Mouse (Mus musculus) kidney, postnatal 4 days (tissue): Measurements from ENCODE around the gene Tnfaip6.

Source experiments
- DNase-seq, 2 experiments: peaks; one replicate each; pipeline ENCODE4 v3.0.0; 2021; ENCODE audit warnings: mixed read lengths in 2 of 2

Tnfaip6 gene

DNA sequence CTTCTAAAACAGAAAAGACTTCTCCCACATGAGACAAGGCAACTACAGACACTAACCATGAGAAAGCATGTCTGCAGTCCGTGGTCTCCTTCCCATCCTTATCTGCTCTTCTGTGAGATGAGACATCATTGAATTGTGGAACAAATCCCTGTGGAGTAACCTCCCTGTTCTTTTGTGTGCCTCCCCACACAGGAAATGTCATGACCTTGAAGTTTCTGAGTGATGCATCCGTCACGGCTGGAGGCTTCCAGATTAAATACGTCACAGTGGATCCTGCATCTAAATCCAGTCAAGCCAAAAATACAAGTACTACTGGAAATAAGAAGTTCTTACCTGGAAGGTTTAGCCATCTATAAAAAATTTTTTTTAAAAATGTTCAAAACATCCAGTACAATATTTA, 17.8 kb downstream of the Tnfaip6 start:
- no peak for DNase-seq

DNA sequence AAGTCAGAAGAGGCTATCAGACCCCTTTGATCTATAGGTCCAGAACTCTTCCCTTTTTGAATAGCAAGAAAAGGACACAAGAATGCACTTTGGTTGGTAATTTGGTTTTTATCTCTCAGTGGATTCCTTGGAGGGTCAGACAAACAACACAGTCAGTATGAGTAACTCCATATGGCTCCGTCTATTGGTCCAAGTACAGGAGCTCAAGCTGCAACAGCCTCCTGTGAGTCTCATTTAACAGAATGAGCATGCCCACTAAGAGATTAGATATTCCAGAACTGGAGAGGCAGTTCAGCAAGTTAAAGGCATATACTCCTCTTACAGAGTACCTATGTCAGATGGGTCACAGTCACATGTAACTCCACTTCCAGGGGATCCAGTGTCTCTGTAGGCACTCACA, 19.3 kb downstream of the Tnfaip6 start:
- no peak for DNase-seq

DNA sequence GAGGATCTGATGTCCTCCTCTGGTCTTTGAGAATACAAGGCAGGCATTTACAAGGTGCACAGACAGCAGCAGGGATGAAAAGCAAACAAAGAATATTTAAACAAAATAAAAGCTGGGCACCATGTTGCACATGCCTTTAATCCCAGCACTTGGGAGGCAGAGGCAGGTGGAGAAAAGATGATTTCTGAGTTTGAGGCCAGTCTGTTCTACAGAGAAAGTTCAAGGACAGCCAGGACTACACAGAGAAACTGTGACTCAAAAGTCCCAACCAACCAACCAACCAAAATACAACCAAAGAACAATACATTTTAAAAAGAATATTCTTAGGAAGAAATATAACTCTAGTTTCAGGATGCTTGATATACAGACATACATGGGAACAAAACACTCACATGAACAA, 19.9 kb downstream of the Tnfaip6 start:
- DNase-seq = no peak

DNA sequence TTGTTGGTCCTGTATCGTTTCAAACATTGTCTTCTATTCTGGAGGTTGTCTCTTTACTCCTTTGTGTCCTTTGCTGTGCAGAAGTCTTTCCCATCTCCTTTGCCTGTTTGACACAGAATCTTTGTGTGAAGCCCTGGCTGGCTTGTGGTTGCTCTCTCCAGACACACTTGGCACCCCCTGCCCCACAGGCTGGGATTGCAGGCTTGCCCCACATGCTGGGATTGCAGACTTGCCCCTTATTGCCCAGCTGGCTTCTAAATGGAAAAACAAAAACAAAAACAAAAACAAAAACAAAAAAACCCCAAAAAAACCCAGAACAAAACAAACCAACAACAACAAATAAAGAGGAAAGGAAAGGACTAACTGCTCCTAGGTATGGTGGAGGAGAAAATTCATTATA, 30.8 kb downstream of the Tnfaip6 start:
- no peak for DNase-seq

DNA sequence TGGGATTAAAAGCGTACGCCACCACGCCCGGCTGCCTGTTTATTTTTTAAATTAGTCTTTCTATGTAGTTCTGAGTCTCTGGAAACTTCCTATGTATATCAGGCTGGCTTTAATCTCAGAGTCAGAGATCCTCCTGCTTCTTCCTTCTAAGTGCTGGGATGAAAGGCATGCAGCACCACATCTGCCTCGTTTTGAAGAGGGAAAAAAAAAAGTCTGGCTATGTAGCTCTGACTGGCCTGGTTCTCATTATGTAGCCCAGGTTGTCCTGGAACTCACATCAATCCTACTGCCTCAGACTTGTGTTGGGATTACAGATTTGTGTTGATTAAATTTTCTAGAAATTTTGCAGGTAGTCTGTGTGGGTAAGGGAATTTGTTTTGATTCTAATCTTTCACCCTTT, 33.0 kb downstream of the Tnfaip6 start:
- no peak for DNase-seq

DNA sequence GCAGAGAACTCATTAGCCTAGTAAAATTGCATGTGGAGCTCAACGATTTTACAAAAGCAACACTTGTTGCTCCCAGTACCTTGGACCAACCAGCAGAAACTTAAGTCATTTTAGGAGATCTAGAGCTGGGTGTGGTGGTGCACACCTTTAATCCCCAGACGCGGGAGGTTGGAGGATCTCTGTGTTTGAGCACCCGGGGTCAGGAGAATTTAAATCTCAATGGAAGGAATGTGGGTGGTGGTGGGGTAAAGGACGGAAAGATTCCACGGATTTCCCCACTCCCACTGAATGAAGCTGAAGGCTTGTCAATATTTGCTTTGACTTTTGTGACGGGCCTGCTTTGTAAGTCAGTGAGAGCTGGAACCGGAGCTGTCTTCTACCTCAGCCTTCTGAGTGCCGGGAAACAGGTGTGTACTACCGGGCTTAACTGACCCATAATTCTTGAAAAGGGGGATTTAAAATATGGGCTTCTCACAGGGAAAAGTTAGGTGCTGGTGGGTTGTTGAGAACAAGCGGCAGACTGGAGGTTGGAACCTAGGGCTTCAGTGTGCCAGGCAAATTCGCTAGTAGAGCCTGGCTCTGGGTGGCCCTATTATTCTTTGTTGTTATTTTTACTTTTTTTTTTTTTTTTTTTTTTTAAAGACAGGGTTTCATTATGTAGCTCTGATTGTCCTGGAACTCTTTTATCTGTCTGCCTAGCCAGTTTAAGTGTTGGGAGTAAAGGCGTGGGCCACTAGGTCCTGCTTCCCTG, 33.6 kb downstream of the Tnfaip6 start:
- DNase-seq = no peak

DNA sequence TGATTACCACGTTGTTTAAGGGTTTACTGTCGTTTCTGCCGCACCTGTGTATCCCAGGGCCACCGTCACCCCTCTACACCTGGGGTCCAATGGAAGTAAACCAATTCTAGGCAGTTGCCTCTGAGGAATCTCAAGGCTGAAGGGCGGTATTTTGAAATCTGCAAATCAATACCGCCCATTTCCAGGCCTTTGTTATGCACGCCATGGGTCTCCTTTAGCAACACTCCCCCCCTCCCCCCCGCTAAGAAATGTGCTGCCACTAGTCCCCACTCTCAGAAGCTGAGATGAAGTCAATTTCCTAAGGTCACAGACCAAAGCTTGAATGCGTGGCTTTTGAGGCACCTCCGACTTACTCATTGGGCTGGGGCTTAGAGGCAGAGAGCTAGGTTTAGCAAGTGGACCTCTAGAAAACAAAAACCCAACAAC, 34.3 kb downstream of the Tnfaip6 start:
- peak in 1 of 2 experiments; percentile 11 for DNase-seq

DNA sequence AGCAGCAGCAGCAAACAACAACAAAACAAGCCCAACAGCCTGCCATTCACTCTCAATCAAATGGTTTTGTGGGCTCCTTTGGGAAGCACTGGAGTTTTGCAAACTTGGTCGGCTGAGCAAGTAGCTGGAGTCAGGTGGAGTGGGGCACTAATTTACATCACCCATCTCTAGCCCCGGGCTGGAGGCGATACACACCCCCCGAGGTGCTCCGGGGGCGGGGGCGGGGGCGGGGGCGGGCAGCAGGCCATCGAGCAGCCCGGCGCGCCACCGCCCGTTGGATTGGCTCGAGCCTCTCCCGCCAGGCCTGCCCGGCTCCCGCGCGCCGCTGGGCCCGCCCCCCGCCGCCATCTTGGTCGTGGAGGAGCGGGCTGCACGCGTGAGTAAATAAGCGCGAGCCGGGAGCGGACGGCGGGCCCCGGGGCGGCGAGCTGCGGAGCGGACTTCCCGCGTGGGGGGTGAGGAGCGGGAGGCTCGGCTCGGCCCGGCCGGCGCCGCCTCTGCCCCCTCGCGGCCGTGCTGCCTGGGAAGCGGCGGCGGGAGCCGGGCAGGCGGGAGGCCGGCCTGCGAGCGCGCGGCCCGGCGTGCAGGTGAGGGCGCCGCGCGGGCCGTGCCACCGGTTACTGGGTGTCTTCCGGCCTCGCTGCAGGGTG, 34.8 kb downstream of the Tnfaip6 start, which contains the start of gene Rif1:
TSS of gene Rif1 (plus strand) at position 342 of the 650 bp plus-strand sequence.
- DNase-seq = peak; percentile 91 to 95

DNA sequence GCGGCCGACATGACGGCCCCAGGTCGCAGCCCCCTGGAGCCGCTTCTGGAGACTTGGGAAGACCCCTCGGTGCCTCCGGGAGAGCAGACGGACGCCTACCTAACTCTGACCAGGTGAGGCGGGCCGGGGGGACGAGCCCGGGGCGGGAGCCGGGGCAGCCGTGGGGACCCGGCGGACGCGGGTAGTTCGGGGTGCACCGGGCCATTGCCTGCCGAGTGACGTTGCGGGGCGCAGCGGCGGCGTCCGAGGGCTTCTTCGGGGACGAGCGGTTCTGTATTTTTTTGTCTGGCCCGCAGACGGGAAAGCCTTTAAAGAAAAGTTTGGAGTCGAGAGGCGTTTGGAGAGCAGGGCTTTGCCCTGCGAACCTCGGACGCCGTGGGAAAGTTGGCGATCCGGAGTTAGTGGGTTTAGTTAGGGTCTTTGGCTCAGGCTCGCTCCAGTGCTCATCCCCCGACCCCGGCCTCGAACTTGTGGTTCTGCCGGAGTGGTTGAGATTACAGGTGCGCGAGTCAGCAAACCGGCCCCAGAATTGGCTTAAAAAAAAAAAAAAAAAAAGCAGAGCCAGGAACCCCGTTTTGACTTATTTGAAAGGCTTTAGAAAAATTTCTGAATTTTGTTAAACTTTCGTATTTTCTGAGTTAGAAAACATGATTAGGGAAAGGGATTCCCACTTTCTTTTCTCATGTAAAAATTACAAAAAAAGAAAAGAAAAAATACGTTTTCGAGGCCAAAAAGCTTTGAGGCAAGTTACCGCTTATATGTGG, 35.5 kb downstream of the Tnfaip6 start:
- DNase-seq = peak; percentile 57 to 69

DNA sequence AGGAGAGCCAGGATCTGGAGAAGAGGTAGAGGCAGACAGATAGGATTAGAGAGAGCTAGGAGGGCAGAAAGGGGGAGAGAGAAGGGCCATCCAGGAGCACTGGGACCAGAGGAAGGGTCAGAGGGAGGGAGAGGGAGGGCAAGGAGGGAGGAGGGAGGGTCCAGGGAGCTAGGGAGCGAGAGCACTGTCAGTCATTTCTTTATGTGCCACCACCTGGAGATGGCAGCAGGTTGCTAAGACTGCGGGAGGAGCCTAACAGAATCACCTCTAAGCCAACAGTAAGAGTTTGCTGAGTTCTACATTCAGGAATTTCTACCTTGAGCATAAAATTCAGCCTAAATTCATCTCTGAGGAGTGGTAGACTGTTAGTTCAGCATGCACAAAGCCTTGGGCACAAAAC, 40.9 kb downstream of the Tnfaip6 start:
- DNase-seq = no peak

DNA sequence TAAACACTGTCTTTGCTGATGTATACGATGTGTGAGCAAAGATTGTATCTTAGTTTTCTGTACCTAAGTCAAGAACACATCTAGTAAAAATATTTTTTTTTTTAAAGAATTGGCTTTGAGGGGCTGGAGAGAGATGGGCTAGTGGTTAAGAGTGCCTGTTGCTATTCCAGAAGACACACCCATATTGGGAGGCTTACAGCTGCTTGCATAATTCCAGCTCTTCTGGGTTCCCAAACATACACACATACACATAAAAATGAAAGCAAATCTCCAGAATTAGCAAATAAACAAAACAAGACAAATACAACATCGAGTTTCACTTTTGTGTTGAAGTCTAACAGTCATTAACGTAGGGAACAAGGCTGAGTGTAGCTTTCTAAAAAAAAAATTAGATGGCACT, 46.2 kb downstream of the Tnfaip6 start:
- DNase-seq = no peak

DNA sequence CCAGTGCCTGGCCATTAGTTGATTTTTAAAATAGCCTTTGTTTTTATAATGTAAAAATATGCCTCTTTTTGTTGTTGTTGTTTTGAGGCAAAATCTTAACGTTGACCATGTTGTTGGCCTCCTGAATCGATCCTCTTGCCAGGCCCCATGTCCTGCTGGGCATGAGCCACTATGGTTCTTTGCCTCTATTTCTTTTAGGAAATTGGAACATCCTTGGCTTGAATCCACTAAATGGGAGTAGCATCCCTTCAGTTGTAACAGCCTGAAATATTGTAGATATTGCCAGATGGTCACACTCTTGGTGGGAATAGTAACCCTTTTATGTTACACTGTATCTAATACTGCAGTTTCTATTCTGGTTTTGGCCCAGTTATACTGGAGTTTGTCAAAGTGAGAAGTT, 46.8 kb downstream of the Tnfaip6 start:
- no peak for DNase-seq
